Mouse (Mus musculus) intestine, embryonic 15.5 days (tissue): ENCODE data around the gene Serpina12. TPM values are rescaled to one million over a fixed set of nuclear protein-coding genes. Genes with fewer than 3 reads are reported as not detected.

Experiments used
- ATAC-seq: fragments of 200-750 bp; cut with Nextera tagmentation; 2 replicates; pipeline ENCODE4 v1.8.0; 2017; ENCODE audit warnings: moderate TSS enrichment, moderate library complexity
- H3K27ac ChIP-seq: fragments of 300-500 bp; sonication (generic); 2 replicates; pipeline ENCODE4 v1.5.1; 2015; ENCODE audit warnings: mild to moderate bottlenecking, inconsistent platforms
- H3K27me3 ChIP-seq: fragments of 300-500 bp; sonication (generic); replicated peaks from 2 replicates; pipeline ENCODE4 v1.6.1; 2015; ENCODE audit warnings: inconsistent platforms
- H3K36me3 ChIP-seq: fragments of 300-500 bp; sonication (generic); 2 replicates; pipeline ENCODE4 v1.6.1; 2015; ENCODE audit warnings: inconsistent platforms
- H3K4me1 ChIP-seq: fragments of 300-500 bp; sonication (generic); replicated peaks from 2 replicates; pipeline ENCODE4 v1.6.1; 2015; ENCODE audit warnings: inconsistent platforms
- H3K4me2 ChIP-seq: fragments of 300-500 bp; sonication (generic); replicated peaks from 2 replicates; pipeline ENCODE4 v1.6.1; 2015; ENCODE audit warnings: mild to moderate bottlenecking, inconsistent platforms
- H3K4me3 ChIP-seq: fragments of 300-500 bp; sonication (generic); replicated peaks from 2 replicates; pipeline ENCODE4 v1.5.1; 2015; ENCODE audit warnings: inconsistent platforms
- H3K9ac ChIP-seq: fragments of 300-500 bp; sonication (generic); 2 replicates; pipeline ENCODE4 v1.6.1; 2015; ENCODE audit warnings: inconsistent platforms
- H3K9me3 ChIP-seq: fragments of 300-500 bp; sonication (generic); 2 replicates; pipeline ENCODE4 v1.6.1; 2016; ENCODE audit warnings: inconsistent platforms
- WGBS: fragments of 180-500 bp; shearing (Covaris S2); methylation state at CpG from one replicate; pipeline ENCODE4 v1.1.7; 2015; 5-methylcytosine and 5-hydroxymethylcytosine counted together
- polyA plus RNA-seq: library from polyadenylated mRNA; unstranded; fragments of >200 nt; fragmentation: Nextera tagmentation; extraction: Ambion mirVana; gene quantifications from 2 replicates; pipeline ENCODE4 v1.2.1, GENCODE M21; 2015

Gene Serpina12
- polyA plus RNA-seq = not detected in 2 replicates

DNA sequence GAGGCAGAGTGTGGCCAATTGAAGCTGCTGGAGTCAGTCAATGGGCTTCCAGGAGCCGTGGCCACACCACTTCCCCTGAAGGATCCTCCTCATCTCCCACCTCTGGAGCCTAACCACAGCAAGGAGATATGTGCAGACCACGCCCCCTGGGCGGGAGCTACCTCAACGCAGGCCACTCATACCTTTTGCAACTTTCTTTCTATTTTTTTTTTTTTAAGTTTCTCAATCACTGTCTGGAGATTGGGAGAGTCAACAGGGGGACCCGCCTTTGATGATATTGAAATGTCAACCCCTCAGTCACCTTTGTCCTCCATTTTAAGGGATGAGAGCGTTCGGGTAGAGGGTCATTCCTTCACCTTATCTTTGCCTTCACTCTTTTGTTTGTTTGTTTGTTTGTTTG lies at the start of gene Serpina12:
Gene Serpina12, minus strand, starts transcription at position 101 of the 400 bp plus-strand sequence.
- no peak for ATAC-seq
- Histone ChIP-seq H3K4me3 (no peak within 1 kb of the TSS), H3K27me3 (no peaks in the 10 kb centered on the region), H3K36me3 (no peaks in the 10 kb centered on the region), H3K9ac (no peak within 1 kb of the TSS), H3K4me1 (no peaks in the 10 kb centered on the region), H3K9me3 (no peaks in the 10 kb centered on the region), H3K27ac (no peak within 1 kb of the TSS), H3K4me2 (no peak within 1 kb of the TSS)
- 86% methylated on average over 7 of the region's 7 CpGs for WGBS

DNA sequence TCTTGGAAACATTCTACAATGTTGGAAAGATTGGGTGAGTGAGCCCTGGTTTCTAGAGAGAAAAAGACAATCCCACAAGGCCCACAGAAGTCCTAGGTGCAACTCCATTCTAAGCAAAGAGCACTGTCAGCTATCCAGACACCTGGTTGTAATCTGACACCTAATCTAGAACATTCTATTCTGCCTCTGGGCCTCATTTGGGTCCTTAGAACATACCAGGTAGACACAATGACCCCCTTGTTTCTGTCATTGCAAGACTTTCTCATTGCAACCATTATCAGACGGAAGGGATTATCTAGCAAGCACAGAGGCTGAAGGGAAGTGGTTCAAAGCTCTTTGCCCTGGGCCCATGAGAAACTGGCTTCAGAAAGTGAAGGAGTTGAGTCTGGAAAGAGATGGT lies 47.1 kb upstream of the Serpina12 start:
- Histone ChIP-seq H3K36me3 (no peaks in the 10 kb centered on the region), H3K9ac (no peak overlapping the region), H3K4me1 (no peaks in the 10 kb centered on the region), H3K27ac (no peak overlapping the region), H3K4me3 (no peak overlapping the region), H3K9me3 (no peaks in the 10 kb centered on the region), H3K27me3 (no peaks in the 10 kb centered on the region), H3K4me2 (no peak overlapping the region)
- no peak for ATAC-seq
- 82% methylated on average over 1 of the region's 1 CpGs for WGBS

DNA sequence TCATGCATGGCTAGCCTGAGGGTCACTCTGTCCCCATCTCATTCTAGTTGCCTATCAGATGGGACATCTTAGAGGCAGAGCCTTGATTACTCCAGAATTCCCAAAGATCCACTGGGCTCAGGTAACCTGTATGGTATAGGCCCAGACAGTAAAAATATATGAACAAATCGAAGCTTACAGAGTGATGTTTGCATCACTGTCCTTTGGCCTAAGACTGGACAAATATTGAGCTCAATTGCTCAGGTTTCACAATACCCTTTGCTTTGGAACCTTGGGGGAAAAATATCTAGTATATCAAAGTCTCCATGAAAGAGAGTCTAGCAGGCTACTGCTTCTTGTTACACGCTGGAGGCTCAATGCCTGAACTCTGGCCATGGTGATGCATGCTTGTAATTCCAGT lies 45.9 kb upstream of the Serpina12 start:
- no peak overlapping the region for H3K4me3 ChIP-seq

DNA sequence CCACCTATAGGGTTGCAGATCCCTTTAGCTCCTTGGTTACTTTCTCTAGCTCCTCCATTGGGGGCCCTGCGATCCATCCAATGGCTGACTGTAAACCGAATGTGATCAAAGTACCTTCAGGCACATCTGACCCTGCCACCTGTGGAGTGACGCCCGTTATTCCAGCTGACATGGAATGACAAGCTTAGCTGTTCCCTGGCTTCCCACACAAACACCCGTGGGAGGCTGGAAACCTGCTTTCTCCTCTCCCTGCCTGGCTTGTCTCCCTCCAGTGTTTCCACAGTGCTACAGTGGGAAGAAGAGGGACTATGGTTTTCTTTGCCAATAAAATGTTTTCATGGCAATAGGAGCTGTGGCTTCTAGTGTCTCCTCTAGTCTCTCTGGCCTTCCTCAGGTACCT lies 28.0 kb upstream of the Serpina12 start:
- 61% methylated on average over 5 of the region's 5 CpGs for WGBS
- H3K4me2 ChIP-seq = no peak overlapping the region

More for the DNA sequence above, 45.9 kb upstream of the Serpina12 start:
- no peak overlapping the region for H3K4me2 ChIP-seq
- H3K27ac ChIP-seq = no peak overlapping the region
- no peak for ATAC-seq
- no peaks in the 10 kb centered on the region for H3K27me3 ChIP-seq
- WGBS = 79% methylated on average over 2 of the region's 2 CpGs
- no peaks in the 10 kb centered on the region for H3K4me1 ChIP-seq
- H3K36me3 ChIP-seq = no peaks in the 10 kb centered on the region
- no peaks in the 10 kb centered on the region for H3K9me3 ChIP-seq
- H3K9ac ChIP-seq = no peak overlapping the region

GRCm38 (mm10) chr12:104071708-104072107 lies 27.5 kb upstream of the Serpina12 start:
- Histone ChIP-seq H3K36me3 (no peaks in the 10 kb centered on the region), H3K4me3 (no peak overlapping the region), H3K4me1 (no peaks in the 10 kb centered on the region), H3K9me3 (no peaks in the 10 kb centered on the region), H3K9ac (no peak overlapping the region), H3K27me3 (no peaks in the 10 kb centered on the region), H3K27ac (no peak overlapping the region), H3K4me2 (no peak overlapping the region)
- WGBS = 27% methylated on average over 1 of the region's 1 CpGs
- ATAC-seq = peak; percentile 84

More for the DNA sequence above, 28.0 kb upstream of the Serpina12 start:
- H3K4me3 ChIP-seq = no peak overlapping the region
- no peak overlapping the region for H3K9ac ChIP-seq
- H3K27me3 ChIP-seq = no peaks in the 10 kb centered on the region
- H3K4me1 ChIP-seq = no peaks in the 10 kb centered on the region
- no peaks in the 10 kb centered on the region for H3K9me3 ChIP-seq
- no peak for ATAC-seq
- no peak overlapping the region for H3K27ac ChIP-seq
- no peaks in the 10 kb centered on the region for H3K36me3 ChIP-seq

GRCm38 (mm10) chr12:104069620-104070019 lies 25.4 kb upstream of the Serpina12 start:
- Histone ChIP-seq H3K4me2 (no peak overlapping the region), H3K9ac (no peak overlapping the region), H3K9me3 (no peaks in the 10 kb centered on the region), H3K36me3 (no peaks in the 10 kb centered on the region), H3K27ac (no peak overlapping the region), H3K4me1 (no peaks in the 10 kb centered on the region), H3K4me3 (no peak overlapping the region), H3K27me3 (no peaks in the 10 kb centered on the region)
- ATAC-seq = peak; percentile 66
- WGBS = 4% methylated on average over 2 of the region's 2 CpGs

GRCm38 (mm10) chr12:104067549-104067948 lies 23.3 kb upstream of the Serpina12 start:
- Histone ChIP-seq H3K36me3 (no peaks in the 10 kb centered on the region), H3K4me1 (no peaks in the 10 kb centered on the region), H3K9ac (no peak overlapping the region), H3K4me3 (no peak overlapping the region), H3K27me3 (no peaks in the 10 kb centered on the region), H3K4me2 (peak overlapping the region; percentile 12; the same call in 1 of the 2 replicates), H3K9me3 (no peaks in the 10 kb centered on the region), H3K27ac (no peak overlapping the region)
- ATAC-seq = no peak
- 34% methylated on average over 4 of the region's 4 CpGs for WGBS

GRCm38 (mm10) chr12:104066241-104066640 lies 22.0 kb upstream of the Serpina12 start:
- H3K27me3 ChIP-seq = no peaks in the 10 kb centered on the region
- no peak overlapping the region for H3K4me2 ChIP-seq
- ATAC-seq = peak; percentile 9; the same call in 1 of the 2 replicates
- H3K36me3 ChIP-seq = no peaks in the 10 kb centered on the region
- no peak overlapping the region for H3K4me3 ChIP-seq
- WGBS = 12% methylated on average over 8 of the region's 8 CpGs
- H3K4me1 ChIP-seq = no peaks in the 10 kb centered on the region
- H3K9ac ChIP-seq = no peak overlapping the region
- no peaks in the 10 kb centered on the region for H3K9me3 ChIP-seq
- H3K27ac ChIP-seq = no peak overlapping the region

GRCm38 (mm10) chr12:104064996-104065395 lies 20.8 kb upstream of the Serpina12 start:
- no peaks in the 10 kb centered on the region for H3K27me3 ChIP-seq
- H3K36me3 ChIP-seq = no peaks in the 10 kb centered on the region
- H3K9me3 ChIP-seq = no peaks in the 10 kb centered on the region
- H3K9ac ChIP-seq = no peak overlapping the region
- ATAC-seq = no peak
- no peak overlapping the region for H3K27ac ChIP-seq
- no peak overlapping the region for H3K4me2 ChIP-seq
- H3K4me3 ChIP-seq = no peak overlapping the region
- H3K4me1 ChIP-seq = no peaks in the 10 kb centered on the region
- 67% methylated on average over 4 of the region's 4 CpGs for WGBS

DNA sequence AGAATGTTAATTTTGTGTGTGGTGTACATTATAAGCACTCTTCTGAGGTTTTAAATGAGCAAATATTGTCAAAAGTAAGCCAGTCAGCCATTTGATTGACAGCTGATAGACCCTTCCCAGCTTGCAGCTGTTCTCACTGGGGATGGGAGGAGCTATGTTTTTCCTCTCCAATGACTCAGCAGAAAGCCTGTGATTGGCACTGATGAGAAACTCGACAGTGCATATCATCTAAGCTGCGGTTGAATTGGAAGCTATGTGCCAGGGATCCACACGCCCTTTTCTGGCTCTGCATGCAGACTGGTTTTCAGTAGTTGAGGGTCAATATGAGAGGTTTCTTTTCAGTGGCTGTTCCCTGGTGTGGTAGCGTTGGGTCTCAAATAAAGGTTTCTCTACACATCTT lies 20.3 kb upstream of the Serpina12 start:
- Histone ChIP-seq H3K4me3 (no peak overlapping the region), H3K27ac (no peak overlapping the region), H3K9ac (no peak overlapping the region), H3K4me1 (no peaks in the 10 kb centered on the region), H3K9me3 (no peaks in the 10 kb centered on the region), H3K4me2 (no peak overlapping the region), H3K36me3 (no peaks in the 10 kb centered on the region), H3K27me3 (no peaks in the 10 kb centered on the region)
- ATAC-seq = no peak
- WGBS = 67% methylated on average over 4 of the region's 4 CpGs

GRCm38 (mm10) chr12:104061862-104062261 lies 17.6 kb upstream of the Serpina12 start:
- Histone ChIP-seq H3K27me3 (no peaks in the 10 kb centered on the region), H3K36me3 (no peaks in the 10 kb centered on the region), H3K4me3 (no peak overlapping the region), H3K9ac (no peak overlapping the region), H3K27ac (no peak overlapping the region), H3K9me3 (no peaks in the 10 kb centered on the region), H3K4me2 (no peak overlapping the region), H3K4me1 (no peaks in the 10 kb centered on the region)
- ATAC-seq = no peak
- 48% methylated on average over 2 of the region's 2 CpGs for WGBS

DNA sequence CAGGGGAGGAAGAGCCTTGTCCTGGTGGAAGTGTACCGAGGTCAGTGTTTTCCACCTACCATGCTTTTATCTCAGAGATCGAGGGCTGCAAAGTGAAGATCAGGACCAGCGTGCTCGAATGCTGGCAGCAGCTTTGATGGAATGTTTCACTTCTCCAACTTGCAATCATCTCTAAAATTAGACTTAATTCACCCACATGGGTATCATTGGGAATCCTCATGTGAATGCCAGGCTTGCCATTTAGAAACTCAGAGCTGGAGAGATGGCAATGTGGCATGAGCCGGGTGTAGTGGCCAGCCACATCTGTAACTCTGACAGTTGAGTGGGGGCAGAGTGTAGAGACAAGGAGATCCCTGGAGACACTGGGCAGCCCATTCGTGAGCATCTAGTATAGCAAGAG lies 15.9 kb upstream of the Serpina12 start:
- ATAC-seq = no peak
- H3K4me1 ChIP-seq = no peaks in the 10 kb centered on the region
- no peak overlapping the region for H3K27ac ChIP-seq
- 75% methylated on average over 6 of the region's 6 CpGs for WGBS
- no peak overlapping the region for H3K4me3 ChIP-seq
- no peaks in the 10 kb centered on the region for H3K27me3 ChIP-seq
- no peak overlapping the region for H3K4me2 ChIP-seq
- H3K36me3 ChIP-seq = no peaks in the 10 kb centered on the region
- H3K9ac ChIP-seq = no peak overlapping the region
- H3K9me3 ChIP-seq = no peaks in the 10 kb centered on the region

DNA sequence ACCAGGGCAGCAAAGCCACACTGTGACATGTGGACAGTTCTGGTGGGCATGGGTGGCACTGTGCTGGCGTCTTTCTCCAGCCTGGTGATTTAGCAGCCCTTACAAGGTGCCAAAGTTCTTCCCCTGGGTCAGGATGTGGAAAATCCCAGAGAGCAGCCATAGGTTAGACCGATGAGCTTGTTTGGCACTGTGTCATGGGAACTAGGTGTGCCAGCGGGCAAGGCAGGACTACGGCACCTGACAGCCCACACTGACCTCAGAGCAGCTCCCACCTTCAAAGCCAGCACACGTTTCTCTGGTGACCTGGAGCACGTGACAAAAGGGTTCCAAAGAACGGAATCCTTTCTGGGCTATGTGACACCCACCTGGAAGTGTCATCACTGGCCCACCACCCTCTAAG lies 13.3 kb upstream of the Serpina12 start:
- Histone ChIP-seq H3K36me3 (no peaks in the 10 kb centered on the region), H3K27me3 (no peaks in the 10 kb centered on the region), H3K9me3 (no peaks in the 10 kb centered on the region), H3K4me1 (no peaks in the 10 kb centered on the region), H3K9ac (no peak overlapping the region), H3K4me3 (no peak overlapping the region), H3K27ac (no peak overlapping the region), H3K4me2 (no peak overlapping the region)
- ATAC-seq = no peak
- WGBS = 85% methylated on average over 7 of the region's 7 CpGs
